In genomic region chr8:118951766-118952741, GRCm38 (mm10) we compare ENCODE assay signal across 9 mouse cellular contexts.
A peak's percentile ranks its signal among the peaks of the same experiment; 100 is the strongest.
DNase-seq lines count a peak whose midpoint lies in the region; ATAC-seq lines count a peak whose summit lies in the region.
"Had no signal": no experiment of that assay in that cellular context is flagged by ENCODE, and none has a peak within 500 bp of the region (broad histone marks: within the 10 kb centered on the region; RNA-seq: fewer than 3 reads in every experiment).

No protein-coding gene starts in this region.

- H3K4me3 ChIP-seq in heart, embryonic 10.5 days: no peak overlapping the region
- no peak overlapping the region for H3K4me3 ChIP-seq in hindbrain, embryonic 12.5 days
- no peak overlapping the region for H3K4me3 ChIP-seq in intestine, embryonic 16.5 days (ENCODE audit: low read length)

- no peak for ATAC-seq in hindbrain, embryonic 12.5 days (ENCODE audit: low FRiP score)
- no peak for ATAC-seq in CD4-positive, CD25-positive, alpha-beta regulatory T cell, adult 4 months
- no peak for ATAC-seq in intestine, embryonic 16.5 days

- no peaks in the 10 kb centered on the region for H3K4me1 ChIP-seq in heart, embryonic 10.5 days
- H3K4me1 ChIP-seq in hindbrain, embryonic 12.5 days: no peaks in the 10 kb centered on the region
- H3K4me1 ChIP-seq in intestine, embryonic 16.5 days (ENCODE audit: control insufficient read depth, insufficient read depth, low read length): no peaks in the 10 kb centered on the region

- intact Hi-C loops in heart, postnatal 14 days (cut with DNase I): no loop called here

- no peak overlapping the region for H3K4me2 ChIP-seq in hindbrain, embryonic 12.5 days (replicated peaks)
- H3K4me2 ChIP-seq in intestine, embryonic 16.5 days (ENCODE audit: low read depth, low read length): no peak overlapping the region

- peak; percentile 14 to 29 for DNase-seq in heart, postnatal 14 days
- no peak for DNase-seq in heart, embryonic 10.5 days (ENCODE audit: low spot score)
- peak; percentile 55 for DNase-seq in testis, postnatal 10 days (ENCODE audit: low spot score)
- DNase-seq in testis, postnatal 14 days (ENCODE audit: low spot score): no peak
- no peak for DNase-seq in heart, adult 11 months
- DNase-seq: cerebellum, adult 8-10 months had no signal

- H3K9me3 ChIP-seq in heart, embryonic 10.5 days: no peaks in the 10 kb centered on the region
- H3K9me3 ChIP-seq in hindbrain, embryonic 12.5 days (replicated peaks): no peaks in the 10 kb centered on the region
- H3K9me3 ChIP-seq in intestine, embryonic 16.5 days (ENCODE audit: control insufficient read depth, low read length): no peaks in the 10 kb centered on the region

- no peak overlapping the region for H3K27ac ChIP-seq in heart, embryonic 10.5 days
- H3K27ac ChIP-seq in hindbrain, embryonic 12.5 days: 0 out of 2 replicates have a peak overlapping the region, but pooled peaks have one; percentile 23
- H3K27ac ChIP-seq in intestine, embryonic 16.5 days (ENCODE audit: low read length): no peak overlapping the region

- H3K27me3 ChIP-seq in heart, embryonic 10.5 days (ENCODE audit: insufficient read depth, poor library complexity, severe bottlenecking): no peaks in the 10 kb centered on the region
- H3K27me3 ChIP-seq in hindbrain, embryonic 12.5 days: no peaks in the 10 kb centered on the region
- H3K27me3 ChIP-seq in intestine, embryonic 16.5 days (replicated peaks; ENCODE audit: control insufficient read depth, insufficient read depth, low read length): no peaks in the 10 kb centered on the region

- no peaks in the 10 kb centered on the region for H3K36me3 ChIP-seq in heart, embryonic 10.5 days
- no peaks in the 10 kb centered on the region for H3K36me3 ChIP-seq in hindbrain, embryonic 12.5 days
- H3K36me3 ChIP-seq in intestine, embryonic 16.5 days (ENCODE audit: control insufficient read depth, insufficient read depth, low read length): no peaks in the 10 kb centered on the region

- no peak overlapping the region for H3K9ac ChIP-seq in hindbrain, embryonic 12.5 days
- no peak overlapping the region for H3K9ac ChIP-seq in intestine, embryonic 16.5 days (ENCODE audit: low read depth, low read length)

- WGBS in heart, embryonic 10.5 days: 57% methylated on average over 20 of the region's 20 CpGs
- 60% methylated on average over 20 of the region's 20 CpGs for WGBS in hindbrain, embryonic 12.5 days
- 60% methylated on average over 20 of the region's 20 CpGs for WGBS in intestine, embryonic 16.5 days

Comparison
In these comparisons a context has a peak if more than half of its experiments do, and no peak if none do; other contexts are left out.
1. DNase-seq: peak in heart, postnatal 14 days (2 of 2) and testis, postnatal 10 days (single experiment); none in heart, embryonic 10.5 days (single experiment), testis, postnatal 14 days (single experiment) and heart, adult 11 months (single experiment).